In genomic region chr4:107434356-107435237, GRCm38 (mm10) we compare ENCODE assay signal across 7 mouse cellular contexts. TPM values are rescaled to one million over a fixed set of nuclear protein-coding genes. Genes with fewer than 3 reads are reported as not detected.
DNase-seq lines count a peak whose midpoint lies in the region; ATAC-seq and TF ChIP-seq lines count a peak whose summit lies in the region.

Gene Glis1, plus strand, starts transcription at chr4:107434591.

- peak within 1 kb of the TSS; percentile 66 for H3K9ac ChIP-seq in hindbrain, postnatal 0 days (replicated peaks; ENCODE audit: low read length)

- H3K27ac ChIP-seq in cortical plate, adult 2 months (ENCODE audit: insufficient read depth, low read length) = no peak within 1 kb of the TSS
- no peak within 1 kb of the TSS for H3K27ac ChIP-seq in hindbrain, postnatal 0 days

- intact Hi-C loops in gastrocnemius, postnatal 14 days (cut with DNase I; ENCODE audit: low total_unique reads) = no loop called here
- intact Hi-C loops in left cerebral cortex, postnatal 14 days (cut with DNase I) = no loop called here

- no peak for TF ChIP-seq CTCF in cortical plate, adult 2 months (IDR thresholded peaks at IDR 0.05; ENCODE audit: extremely low read depth, insufficient read depth, low read length)
- TF ChIP-seq CTCF in hindbrain, postnatal 0 days (IDR thresholded peaks at IDR 0.05; ENCODE audit: low read depth) = no peak

- peaks cover 7% of the 10 kb centered on the region; the same call in 1 of the 2 replicates for H3K27me3 ChIP-seq in hindbrain, postnatal 0 days (ENCODE audit: insufficient read depth, low read length)
- H3K27me3 ChIP-seq in megakaryocyte, embryonic 14.5 days (replicated peaks) = peaks cover 85% of the 10 kb centered on the region

- H3K4me1 ChIP-seq in cortical plate, adult 2 months (ENCODE audit: control insufficient read depth, insufficient read depth, low read length) = peaks cover 2% of the 10 kb centered on the region; the same call in 1 of the 2 replicates
- H3K4me1 ChIP-seq in hindbrain, postnatal 0 days (ENCODE audit: insufficient read depth, low read length) = peaks cover 5% of the 10 kb centered on the region; the same call in 1 of the 2 replicates
- H3K4me1 ChIP-seq in megakaryocyte, embryonic 14.5 days = peaks cover 21% of the 10 kb centered on the region

- H3K4me2 ChIP-seq in hindbrain, postnatal 0 days (ENCODE audit: low read depth, low read length) = peak within 1 kb of the TSS; percentile 87

- TF ChIP-seq POLR2A in cortical plate, adult 2 months (IDR thresholded peaks at IDR 0.05; ENCODE audit: extremely low read depth, insufficient read depth, low read length) = no peak

- H3K4me3 ChIP-seq in cortical plate, adult 2 months (ENCODE audit: insufficient read depth, low read length) = peak within 1 kb of the TSS; percentile 40
- H3K4me3 ChIP-seq in hindbrain, postnatal 0 days (ENCODE audit: low read length) = peak within 1 kb of the TSS; percentile 65
- peak within 1 kb of the TSS; percentile 89 for H3K4me3 ChIP-seq in megakaryocyte, embryonic 14.5 days (replicated peaks)

- DNase-seq in adipocyte (ENCODE audit: low spot score) = peak; percentile 27
- peak; percentile 75 for DNase-seq in gastrocnemius, postnatal 14 days
- DNase-seq in hindbrain, postnatal 0 days (ENCODE audit: low spot score) = peak; percentile 78
- DNase-seq in left cerebral cortex, postnatal 14 days (ENCODE audit: low spot score in 2 of 2) = peak; percentile 56 to 66
- peak; percentile 62 for DNase-seq in right cerebral cortex, postnatal 4 days

- ATAC-seq in hindbrain, postnatal 0 days = peak; percentile 85

- WGBS in hindbrain, postnatal 0 days = 1% methylated on average over 74 of the region's 112 CpGs

- no peaks in the 10 kb centered on the region for H3K9me3 ChIP-seq in hindbrain, postnatal 0 days (ENCODE audit: low read length)
- H3K9me3 ChIP-seq in megakaryocyte, embryonic 14.5 days = 0 out of 2 replicates have a peak, but pooled peaks cover 3% of the 10 kb centered on the region

- no peaks in the 10 kb centered on the region for H3K36me3 ChIP-seq in hindbrain, postnatal 0 days (ENCODE audit: insufficient read depth, low read length)
- no peaks in the 10 kb centered on the region for H3K36me3 ChIP-seq in megakaryocyte, embryonic 14.5 days (replicated peaks; ENCODE audit: low read length)

RNA-seq across cellular contexts. Expression of gene Glis1, which starts in this region (rescaled TPM):
- polyA plus RNA-seq in cortical plate, adult 2 months (2012; rRNA removed) = 0.78 and 0.90 TPM in 2 replicates
- total RNA-seq in gastrocnemius, postnatal 14 days (2021) = under 1 TPM; 0.27 to 0.80 TPM
- total RNA-seq in hindbrain, postnatal 0 days (2014; rRNA removed) = 2.8 and 11.9 TPM in 2 replicates
- 2.1 and 4.1 TPM in 2 replicates for polyA plus RNA-seq in hindbrain, postnatal 0 days (2015; fragmentation: Nextera tagmentation; extraction: Ambion mirVana)
- 1 to 10 TPM; 1.4 to 2.3 TPM for total RNA-seq in left cerebral cortex, postnatal 14 days (2021)
- polyA plus RNA-seq in megakaryocyte, embryonic 14.5 days (2012; ENCODE audit: insufficient read depth, low replicate concordance) = 0.68 and 1.8 TPM in 2 replicates

Comparison
In these comparisons a context has a peak if more than half of its experiments do, and no peak if none do; other contexts are left out.
1. Peak in DNase-seq in gastrocnemius, postnatal 14 days; RNA of the gene not detected or under 1 TPM.
2. DNase-seq: peak in every context shown above with its lines; median percentile 78 in hindbrain, postnatal 0 days; 75 in gastrocnemius, postnatal 14 days; 62 in right cerebral cortex, postnatal 4 days; 61 in left cerebral cortex, postnatal 14 days; 27 in adipocyte.